ENCODE assay signal across 22 mouse cellular contexts in the genomic region with DNA sequence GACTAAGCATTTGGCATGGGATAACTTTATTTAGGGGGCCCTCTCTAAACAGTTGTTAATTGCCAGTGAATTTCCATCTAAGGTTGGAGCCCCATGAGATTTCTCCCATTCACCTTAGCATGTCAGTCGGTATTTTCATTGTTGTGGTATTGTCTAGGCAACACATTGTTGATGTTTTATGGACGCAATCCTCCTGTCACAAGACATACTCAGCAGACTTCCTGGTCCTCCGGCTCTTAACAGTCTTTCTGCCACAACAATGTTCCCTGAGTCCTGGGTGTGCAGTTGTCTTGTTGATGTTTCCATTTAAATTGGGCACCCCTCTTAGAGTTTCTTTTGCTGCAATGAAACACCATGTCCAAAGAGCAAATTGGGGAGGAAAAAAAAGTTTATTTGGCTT.
A peak's percentile ranks its signal among the peaks of the same experiment; 100 is the strongest.
DNase-seq lines count a peak whose midpoint lies in the region; ATAC-seq and TF ChIP-seq lines count a peak whose summit lies in the region.
"Had no signal": no experiment of that assay in that cellular context is flagged by ENCODE, and none has a peak within 500 bp of the region (broad histone marks: within the 10 kb centered on the region; RNA-seq: fewer than 3 reads in every experiment).

No protein-coding gene starts in this region.

- H3K4me2 ChIP-seq in limb, embryonic 15.5 days, result no peak overlapping the region
- H3K4me2 ChIP-seq: embryonic facial prominence, embryonic 13.5 days; hindbrain, embryonic 13.5 days; liver, embryonic 11.5 days; midbrain, embryonic 11.5 days; neural tube, embryonic 12.5 days had no signal

- no peak overlapping the region for H3K9ac ChIP-seq in heart, adult 2 months (ENCODE audit: low read depth, low read length)
- H3K9ac ChIP-seq in limb, embryonic 15.5 days, result no peak overlapping the region
- H3K9ac ChIP-seq: embryonic facial prominence, embryonic 13.5 days; hindbrain, embryonic 13.5 days; neural tube, embryonic 12.5 days had no signal

- no peaks in the 10 kb centered on the region for H3K9me3 ChIP-seq in limb, embryonic 15.5 days
- H3K9me3 ChIP-seq: embryonic facial prominence, embryonic 13.5 days; hindbrain, embryonic 13.5 days; neural tube, embryonic 12.5 days had no signal

- 12% methylated on average over 3 of the region's 3 CpGs for WGBS in heart, adult 2 months
- WGBS in limb, embryonic 15.5 days, result 69% methylated on average over 3 of the region's 3 CpGs

- no peak for TF ChIP-seq CTCF in heart, adult 2 months (IDR thresholded peaks at IDR 0.05)
- no peak for TF ChIP-seq CTCF in bone marrow macrophage, adult 2 months (IDR thresholded peaks at IDR 0.05; ENCODE audit: low read depth, low read length)

- H3K4me3 ChIP-seq in heart, adult 2 months, result no peak overlapping the region
- H3K4me3 ChIP-seq in bone marrow macrophage, adult 2 months (ENCODE audit: insufficient read depth, low read length), result no peak overlapping the region
- no peak overlapping the region for H3K4me3 ChIP-seq in limb, embryonic 15.5 days
- H3K4me3 ChIP-seq: embryonic facial prominence, embryonic 13.5 days; hindbrain, embryonic 13.5 days; layer of hippocampus, adult 2 months; neural tube, embryonic 12.5 days had no signal

- peaks cover 29% of the 10 kb centered on the region for H3K36me3 ChIP-seq in heart, adult 2 months (ENCODE audit: control insufficient read depth, insufficient read depth, low read length)
- no peaks in the 10 kb centered on the region for H3K36me3 ChIP-seq in limb, embryonic 15.5 days
- H3K36me3 ChIP-seq: embryonic facial prominence, embryonic 13.5 days; hindbrain, embryonic 13.5 days; neural tube, embryonic 12.5 days had no signal

- peaks cover 2% of the 10 kb centered on the region for H3K79me2 ChIP-seq in heart, adult 2 months (replicated peaks; ENCODE audit: control insufficient read depth, insufficient read depth, low read length)

- peaks cover 12% of the 10 kb centered on the region for H3K4me1 ChIP-seq in heart, adult 2 months (ENCODE audit: control insufficient read depth, insufficient read depth, low read length)
- H3K4me1 ChIP-seq in bone marrow macrophage, adult 2 months (ENCODE audit: control insufficient read depth, insufficient read depth, low read length), result peaks cover 26% of the 10 kb centered on the region
- H3K4me1 ChIP-seq in limb, embryonic 15.5 days, result peaks cover 10% of the 10 kb centered on the region; the same call in 1 of the 2 replicates

- no peaks in the 10 kb centered on the region for H3K27me3 ChIP-seq in heart, adult 2 months (ENCODE audit: control insufficient read depth, insufficient read depth, low read length)
- H3K27me3 ChIP-seq in limb, embryonic 15.5 days, result no peaks in the 10 kb centered on the region
- H3K27me3 ChIP-seq: embryonic facial prominence, embryonic 13.5 days; hindbrain, embryonic 13.5 days; neural tube, embryonic 12.5 days had no signal

- TF ChIP-seq POLR2A in heart, adult 2 months (IDR thresholded peaks at IDR 0.05; ENCODE audit: insufficient read depth, low read depth, low read length), result no peak
- TF ChIP-seq POLR2A in bone marrow macrophage, adult 2 months (IDR thresholded peaks at IDR 0.05; ENCODE audit: borderline replicate concordance, low read depth, low read length), result no peak

- H3K27ac ChIP-seq in heart, adult 2 months, result peak overlapping the region; percentile 29; the same call in 1 of the 2 replicates
- H3K27ac ChIP-seq in bone marrow macrophage, adult 2 months (ENCODE audit: insufficient read depth, low read depth, low read length), result peak overlapping the region; percentile 34; the same call in 1 of the 2 replicates
- H3K27ac ChIP-seq in limb, embryonic 15.5 days, result 0 out of 2 replicates have a peak overlapping the region, but pooled peaks have one; percentile 59
- H3K27ac ChIP-seq: embryonic facial prominence, embryonic 13.5 days; hindbrain, embryonic 13.5 days; layer of hippocampus, adult 2 months; neural tube, embryonic 12.5 days had no signal

- no peak for DNase-seq in heart, adult 2 months
- DNase-seq in heart, postnatal 14 days, result no peak
- peak; percentile 48 for DNase-seq in CD4-positive helper T cell, adult 2 months (ENCODE audit: low read depth, low spot score)
- DNase-seq in yolk sac, embryonic 10.5 days (ENCODE audit: low spot score), result no peak
- DNase-seq in spleen, adult 12 weeks (ENCODE audit: low spot score), result no peak
- DNase-seq in testis, postnatal 14 days (ENCODE audit: low spot score), result no peak
- DNase-seq: adrenal gland, adult 8-10 months; cerebellum, adult 9-10 months; kidney, adult 2 months; kidney, postnatal 10 days; lung, adult 18-20 months; lung, postnatal 36 days; thymus, adult 2 months had no signal

- no peak for ATAC-seq in limb, embryonic 15.5 days (ENCODE audit: insufficient number of reproducible peaks, low FRiP score, low TSS enrichment, low read depth)
- ATAC-seq: forebrain, embryonic 16.5 days had no signal

- TF ChIP-seq EP300 in heart, adult 2 months (IDR thresholded peaks at IDR 0.05; ENCODE audit: insufficient read depth, low read depth, low read length), result no peak

- intact Hi-C loops in heart, adult 2 months (cut with DNase I), result loop anchor here (5.0 kb wide), 1 partner anchor 261 kb away; no protein-coding TSS in a partner anchor
- intact Hi-C loops in heart, postnatal 14 days (cut with DNase I), result no loop called here
